Mouse (Mus musculus): ENCODE measurements around the gene T.

DNA sequence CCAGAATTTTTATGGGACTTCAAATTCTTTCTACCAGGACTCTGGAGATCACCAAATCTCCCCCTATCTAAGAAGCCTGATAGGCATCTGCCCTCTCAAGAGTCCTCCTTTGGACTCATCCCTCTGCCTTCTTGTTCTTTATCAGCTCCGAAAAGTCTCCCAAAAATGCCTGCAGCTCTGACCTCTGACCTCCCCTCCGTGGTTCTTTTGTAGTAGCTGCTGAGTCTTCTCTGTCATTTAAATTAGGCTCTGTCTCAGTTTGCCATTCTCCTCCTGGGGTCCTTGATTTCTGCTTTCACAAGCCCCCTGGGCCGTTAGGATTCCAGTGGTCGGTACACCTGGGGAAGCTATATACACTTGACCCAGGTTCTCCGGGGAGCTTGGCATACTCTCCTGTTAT is 4.3 kb upstream of the T start:
- TF ChIP-seq FLI1 (IDR thresholded peaks at IDR 0.05; ENCODE audit: low read length) = no peak
- no peak for TF ChIP-seq GATA1 (IDR thresholded peaks at IDR 0.05; ENCODE audit: borderline replicate concordance, low read length)

Measured in megakaryocyte, embryonic 14.5 days (primary cell).